Mouse (Mus musculus): ENCODE measurements at regions not wholly inside any gene's neighbourhood (a gene's known extent, or its start where the extent isn't known, plus 50 kb on each side); places are given as distances from the start of the nearest gene placed in this dataset.
"Not testable (repeated sequence)": the region's sequence is repeated elsewhere in the genome, so short reads cannot be mapped to it uniquely, and the experiment has no call there.

DNA sequence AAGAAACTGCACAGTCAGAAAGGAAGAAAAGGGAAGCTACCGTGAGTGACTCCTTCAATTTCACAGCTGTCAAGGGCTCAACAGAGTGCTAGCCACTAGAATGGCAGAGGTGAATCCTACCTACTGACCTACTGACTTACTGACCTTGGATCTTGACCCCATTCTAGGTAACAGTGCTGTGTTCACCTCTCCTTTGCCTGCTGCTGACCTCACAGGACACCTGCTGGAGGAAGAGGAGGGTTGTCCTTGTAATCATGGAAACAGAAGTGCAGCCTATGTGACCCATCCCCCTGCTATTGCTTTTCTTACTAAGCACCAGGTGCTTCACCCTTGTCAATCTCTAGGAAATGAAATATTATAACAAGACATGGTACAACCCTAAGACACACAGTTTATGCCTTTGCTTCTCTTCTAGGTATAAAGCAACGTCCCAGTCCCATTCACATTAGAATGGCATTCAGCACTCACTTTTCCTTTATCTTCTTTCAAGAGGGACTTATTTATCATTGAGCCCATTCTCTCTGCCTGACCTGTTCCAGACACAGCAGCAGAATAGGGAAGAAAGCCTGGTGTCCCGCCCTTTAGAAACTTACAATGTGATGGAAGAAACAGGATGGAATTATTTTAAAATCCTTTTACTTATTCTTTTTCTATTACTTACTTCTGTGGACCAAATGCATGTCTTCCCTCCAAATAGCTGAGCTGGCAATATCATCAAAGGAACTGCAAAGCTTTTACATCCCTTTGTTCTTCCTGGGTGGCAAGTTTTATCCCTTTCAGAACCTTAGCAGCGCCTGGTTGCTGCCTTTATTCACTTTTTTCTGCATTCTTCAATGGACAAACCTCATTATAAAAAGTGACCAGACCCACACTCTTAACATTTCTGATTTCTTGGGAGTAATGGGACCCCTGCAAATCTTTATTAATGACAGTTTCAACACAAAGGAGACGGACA lies 176.5 kb downstream of the Alg10b start:
- Histone ChIP-seq H3K27me3 (ENCODE audit: control insufficient read depth, insufficient read depth, low read length, poor library complexity, severe bottlenecking) (no peaks in the 10 kb centered on the region), H3K9ac (ENCODE audit: low read depth, poor library complexity, severe bottlenecking) (no peak overlapping the region), H3K4me1 (ENCODE audit: control insufficient read depth, insufficient read depth, low read length) (no peaks in the 10 kb centered on the region), H3K4me3 (ENCODE audit: low read depth, low read length) (no peak overlapping the region), H3K36me3 (ENCODE audit: control insufficient read depth, insufficient read depth, low read length, poor library complexity, severe bottlenecking) (no peaks in the 10 kb centered on the region), H3K9me3 (replicated peaks; ENCODE audit: control insufficient read depth, insufficient read depth, low read length, poor library complexity, severe bottlenecking) (no peaks in the 10 kb centered on the region), H3K27ac (ENCODE audit: insufficient read depth, low read length) (no peak overlapping the region)
- TF ChIP-seq EP300 (IDR thresholded peaks at IDR 0.05; ENCODE audit: insufficient read depth, low read depth, low read length) (no peak), POLR2A (IDR thresholded peaks at IDR 0.05; ENCODE audit: insufficient read depth, low read length) (no peak), CTCF (IDR thresholded peaks at IDR 0.05; ENCODE audit: low read depth, low read length) (no peak)

DNA sequence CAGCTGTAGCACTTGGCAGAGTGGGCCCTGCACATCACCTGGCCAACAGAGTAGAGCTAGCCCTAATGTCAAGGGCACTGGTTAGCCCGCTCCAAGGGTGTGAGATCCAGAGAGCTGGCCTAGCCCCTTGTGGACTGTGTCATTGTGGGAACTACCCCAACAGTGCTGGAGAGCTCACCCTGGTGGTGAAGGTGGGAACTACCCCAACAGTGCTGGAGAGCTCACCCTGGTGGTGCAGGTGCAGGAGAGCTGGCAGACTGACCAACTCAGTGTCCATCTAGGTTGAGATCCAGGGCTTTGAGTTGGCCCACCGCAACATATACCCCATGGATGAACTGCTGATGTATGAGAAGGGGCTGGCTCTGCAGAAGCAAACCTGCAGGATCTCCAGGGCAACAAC lies 196.7 kb downstream of the Alg10b start:
- Histone ChIP-seq H3K27me3 (ENCODE audit: control insufficient read depth, insufficient read depth, low read length, poor library complexity, severe bottlenecking) (no peaks in the 10 kb centered on the region), H3K36me3 (ENCODE audit: control insufficient read depth, insufficient read depth, low read length, poor library complexity, severe bottlenecking) (no peaks in the 10 kb centered on the region), H3K4me3 (ENCODE audit: low read depth, low read length) (no peak overlapping the region), H3K27ac (ENCODE audit: insufficient read depth, low read length) (no peak overlapping the region), H3K9ac (ENCODE audit: low read depth, poor library complexity, severe bottlenecking) (no peak overlapping the region), H3K9me3 (replicated peaks; ENCODE audit: control insufficient read depth, insufficient read depth, low read length, poor library complexity, severe bottlenecking) (no peaks in the 10 kb centered on the region), H3K4me1 (ENCODE audit: control insufficient read depth, insufficient read depth, low read length) (no peaks in the 10 kb centered on the region)
- TF ChIP-seq POLR2A (IDR thresholded peaks at IDR 0.05; ENCODE audit: insufficient read depth, low read length) (no peak), EP300 (IDR thresholded peaks at IDR 0.05; ENCODE audit: insufficient read depth, low read depth, low read length) (no peak), CTCF (IDR thresholded peaks at IDR 0.05; ENCODE audit: low read depth, low read length) (peak; percentile 16)

DNA sequence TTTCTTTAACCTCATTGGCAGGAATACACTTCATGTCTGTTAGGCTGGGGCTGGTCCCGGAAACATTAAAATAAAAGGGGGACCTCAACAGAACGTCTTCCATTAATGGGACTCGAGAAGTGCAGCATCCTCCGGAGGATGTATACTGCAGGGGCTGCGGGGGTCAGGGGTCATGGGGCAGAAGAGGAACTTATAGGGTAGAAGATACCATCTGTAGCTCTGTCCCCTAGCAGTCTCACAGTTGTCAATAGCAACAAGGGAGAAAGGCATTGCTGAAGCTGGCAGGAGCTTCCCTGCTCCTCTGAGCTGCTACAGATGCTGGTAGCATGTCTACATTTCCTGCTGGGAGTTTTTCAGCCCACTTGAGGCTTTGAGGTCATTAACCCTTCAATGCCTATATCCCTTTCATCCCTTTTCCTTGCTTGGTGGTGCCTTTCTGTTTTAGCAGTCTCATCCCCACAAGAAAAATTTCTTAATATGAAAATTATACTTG lies 198.1 kb downstream of the Alg10b start:
- no peak overlapping the region for H3K4me3 ChIP-seq (ENCODE audit: low read depth, low read length)
- TF ChIP-seq EP300 (IDR thresholded peaks at IDR 0.05; ENCODE audit: insufficient read depth, low read depth, low read length), result no peak
- no peak for TF ChIP-seq POLR2A (IDR thresholded peaks at IDR 0.05; ENCODE audit: insufficient read depth, low read length)
- TF ChIP-seq CTCF (IDR thresholded peaks at IDR 0.05; ENCODE audit: low read depth, low read length), result no peak
- no peaks in the 10 kb centered on the region for H3K36me3 ChIP-seq (ENCODE audit: control insufficient read depth, insufficient read depth, low read length, poor library complexity, severe bottlenecking)
- H3K27me3 ChIP-seq (ENCODE audit: control insufficient read depth, insufficient read depth, low read length, poor library complexity, severe bottlenecking), result no peaks in the 10 kb centered on the region
- no peak overlapping the region for H3K9ac ChIP-seq (ENCODE audit: low read depth, poor library complexity, severe bottlenecking)
- no peaks in the 10 kb centered on the region for H3K9me3 ChIP-seq (replicated peaks; ENCODE audit: control insufficient read depth, insufficient read depth, low read length, poor library complexity, severe bottlenecking)
- H3K4me1 ChIP-seq (ENCODE audit: control insufficient read depth, insufficient read depth, low read length), result no peaks in the 10 kb centered on the region
- no peak overlapping the region for H3K27ac ChIP-seq (ENCODE audit: insufficient read depth, low read length)

- not testable (repeated sequence) for H3K4me3 ChIP-seq (ENCODE audit: low read depth, low read length); H3K9ac ChIP-seq (ENCODE audit: low read depth, poor library complexity, severe bottlenecking); H3K4me1 ChIP-seq (ENCODE audit: control insufficient read depth, insufficient read depth, low read length); H3K36me3 ChIP-seq (ENCODE audit: control insufficient read depth, insufficient read depth, low read length, poor library complexity, severe bottlenecking); H3K27me3 ChIP-seq (ENCODE audit: control insufficient read depth, insufficient read depth, low read length, poor library complexity, severe bottlenecking); H3K9me3 ChIP-seq (replicated peaks; ENCODE audit: control insufficient read depth, insufficient read depth, low read length, poor library complexity, severe bottlenecking); H3K27ac ChIP-seq (ENCODE audit: insufficient read depth, low read length)
These were observed 206.9 kb downstream of the Alg10b start for GRCm38 (mm10) chr15:90431048-90431447.

DNA sequence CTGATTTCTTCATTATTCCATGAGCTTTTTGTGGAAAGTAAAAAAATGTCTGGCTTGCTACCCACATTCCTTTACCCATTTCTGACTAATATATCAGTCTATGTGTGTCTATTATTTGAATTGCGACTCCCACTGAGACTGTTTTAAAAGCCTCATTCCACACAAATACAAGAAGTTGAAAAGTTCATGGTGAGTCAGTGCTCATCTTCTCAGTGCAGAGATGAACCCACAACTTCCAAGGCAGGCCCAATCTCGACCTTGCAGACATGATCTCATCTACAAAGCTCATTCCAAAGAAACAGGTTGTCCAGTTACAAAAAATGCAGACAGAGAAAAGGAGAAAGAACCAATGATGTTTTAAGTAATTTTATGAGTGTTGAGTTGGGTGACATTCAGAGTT lies 208.0 kb downstream of the Alg10b start:
- no peaks in the 10 kb centered on the region for H3K36me3 ChIP-seq (ENCODE audit: control insufficient read depth, insufficient read depth, low read length, poor library complexity, severe bottlenecking)
- H3K4me1 ChIP-seq (ENCODE audit: control insufficient read depth, insufficient read depth, low read length), result no peaks in the 10 kb centered on the region
- H3K27ac ChIP-seq (ENCODE audit: insufficient read depth, low read length), result no peak overlapping the region
- TF ChIP-seq CTCF (IDR thresholded peaks at IDR 0.05; ENCODE audit: low read depth, low read length) (no peak), POLR2A (IDR thresholded peaks at IDR 0.05; ENCODE audit: insufficient read depth, low read length) (no peak), EP300 (IDR thresholded peaks at IDR 0.05; ENCODE audit: insufficient read depth, low read depth, low read length) (no peak)
- H3K9me3 ChIP-seq (replicated peaks; ENCODE audit: control insufficient read depth, insufficient read depth, low read length, poor library complexity, severe bottlenecking), result no peaks in the 10 kb centered on the region
- H3K9ac ChIP-seq (ENCODE audit: low read depth, poor library complexity, severe bottlenecking), result no peak overlapping the region
- H3K27me3 ChIP-seq (ENCODE audit: control insufficient read depth, insufficient read depth, low read length, poor library complexity, severe bottlenecking), result no peaks in the 10 kb centered on the region
- no peak overlapping the region for H3K4me3 ChIP-seq (ENCODE audit: low read depth, low read length)

- no peak overlapping the region for H3K9ac ChIP-seq (ENCODE audit: low read depth, poor library complexity, severe bottlenecking)
- TF ChIP-seq CTCF (IDR thresholded peaks at IDR 0.05; ENCODE audit: low read depth, low read length) (no peak), POLR2A (IDR thresholded peaks at IDR 0.05; ENCODE audit: insufficient read depth, low read length) (no peak), EP300 (IDR thresholded peaks at IDR 0.05; ENCODE audit: insufficient read depth, low read depth, low read length) (no peak)
- no peak overlapping the region for H3K4me3 ChIP-seq (ENCODE audit: low read depth, low read length)
- H3K9me3 ChIP-seq (replicated peaks; ENCODE audit: control insufficient read depth, insufficient read depth, low read length, poor library complexity, severe bottlenecking), result no peaks in the 10 kb centered on the region
- no peaks in the 10 kb centered on the region for H3K27me3 ChIP-seq (ENCODE audit: control insufficient read depth, insufficient read depth, low read length, poor library complexity, severe bottlenecking)
- H3K36me3 ChIP-seq (ENCODE audit: control insufficient read depth, insufficient read depth, low read length, poor library complexity, severe bottlenecking), result no peaks in the 10 kb centered on the region
- no peak overlapping the region for H3K27ac ChIP-seq (ENCODE audit: insufficient read depth, low read length)
- no peaks in the 10 kb centered on the region for H3K4me1 ChIP-seq (ENCODE audit: control insufficient read depth, insufficient read depth, low read length)
These were observed 211.2 kb downstream of the Alg10b start for GRCm38 (mm10) chr15:90435286-90435685.

Data from ES-Bruce4 (cell line).